ENCODE assay signal across 18 mouse cellular contexts in the genomic region with DNA sequence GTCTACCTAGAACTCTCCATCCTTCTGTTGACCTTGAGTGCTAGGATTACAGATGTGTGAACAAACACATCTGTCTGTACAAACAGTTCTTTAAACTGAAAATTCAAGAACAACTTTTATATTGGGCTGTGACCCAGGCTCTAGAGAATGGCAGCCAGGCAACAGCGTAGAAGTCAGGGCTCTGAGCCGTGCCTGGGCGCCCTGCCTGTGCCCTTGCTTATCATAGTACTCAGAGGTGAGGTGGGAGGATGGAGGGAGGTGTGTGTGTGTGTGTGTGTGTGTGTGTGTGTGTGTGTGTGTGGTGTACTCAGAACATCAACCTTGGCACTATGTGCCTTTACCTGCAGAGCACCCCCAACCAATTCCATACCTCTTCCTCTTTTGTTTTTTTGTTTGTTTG.
"Had no signal": no experiment of that assay in that cellular context is flagged by ENCODE, and none has a peak within 500 bp of the region (broad histone marks: within the 10 kb centered on the region; RNA-seq: fewer than 3 reads in every experiment).

No protein-coding gene starts in this region.

- H3K27me3 ChIP-seq: midbrain, embryonic 13.5 days; midbrain, embryonic 15.5 days; neural tube, embryonic 13.5 days; neural tube, embryonic 15.5 days had no signal

- DNase-seq: lung, adult 18-20 months; lung, embryonic 14.5 days; lung, postnatal 10 days; lung, postnatal 4 days; retina, postnatal 1 day; right cerebral cortex, adult 18-20 months; right cerebral cortex, postnatal 25 days; right cerebral cortex, postnatal 4 days; spleen, adult 18-20 months; thymus, adult 18-20 months; thymus, postnatal 14 days; thymus, postnatal 36 days had no signal

- H3K27ac ChIP-seq: midbrain, embryonic 10.5 days; midbrain, embryonic 13.5 days; midbrain, embryonic 15.5 days; neural tube, embryonic 13.5 days; neural tube, embryonic 15.5 days had no signal

- H3K4me2 ChIP-seq: lung, embryonic 14.5 days; midbrain, embryonic 13.5 days; midbrain, embryonic 15.5 days; neural tube, embryonic 13.5 days; neural tube, embryonic 15.5 days had no signal

- H3K9me3 ChIP-seq: midbrain, embryonic 10.5 days; midbrain, embryonic 13.5 days; midbrain, embryonic 15.5 days; neural tube, embryonic 13.5 days; neural tube, embryonic 15.5 days had no signal

- H3K4me3 ChIP-seq: midbrain, embryonic 10.5 days; midbrain, embryonic 13.5 days; midbrain, embryonic 15.5 days; myocyte; neural tube, embryonic 13.5 days; neural tube, embryonic 15.5 days had no signal

- H3K36me3 ChIP-seq: midbrain, embryonic 10.5 days; midbrain, embryonic 13.5 days; midbrain, embryonic 15.5 days; neural tube, embryonic 13.5 days; neural tube, embryonic 15.5 days had no signal

- H3K9ac ChIP-seq: lung, embryonic 14.5 days; midbrain, embryonic 13.5 days; midbrain, embryonic 15.5 days; neural tube, embryonic 13.5 days; neural tube, embryonic 15.5 days had no signal

- ATAC-seq: midbrain, embryonic 13.5 days; midbrain, embryonic 15.5 days had no signal
